Mouse (Mus musculus) forebrain, embryonic 13.5 days (tissue): ENCODE data around the gene Pus3. TPM values are rescaled to one million over a fixed set of nuclear protein-coding genes. Genes with fewer than 3 reads are reported as not detected.

ENCODE experiments used
- ATAC-seq: fragments of 200-750 bp; cut with Nextera tagmentation; 2 replicates; pipeline ENCODE4 v1.8.0; 2017
- H3K27ac ChIP-seq: fragments of 300-500 bp; sonication (generic); 2 replicates; pipeline ENCODE4 v1.5.1; 2015; ENCODE audit warnings: inconsistent platforms, mild to moderate bottlenecking, moderate library complexity
- H3K27me3 ChIP-seq: fragments of 300-500 bp; sonication (generic); 2 replicates; pipeline ENCODE4 v1.6.1; 2015; ENCODE audit warnings: mild to moderate bottlenecking, inconsistent platforms
- H3K36me3 ChIP-seq: fragments of 300-500 bp; sonication (generic); 2 replicates; pipeline ENCODE4 v1.6.1; 2015; ENCODE audit warnings: mild to moderate bottlenecking, inconsistent platforms; ENCODE audit not compliant: poor library complexity, severe bottlenecking
- H3K4me1 ChIP-seq: fragments of 300-500 bp; sonication (generic); 2 replicates; pipeline ENCODE4 v1.6.1; 2015; ENCODE audit warnings: inconsistent platforms
- H3K4me2 ChIP-seq: fragments of 300-500 bp; sonication (generic); 2 replicates; pipeline ENCODE4 v1.6.1; 2015; ENCODE audit warnings: inconsistent platforms, mild to moderate bottlenecking, moderate library complexity
- H3K4me3 ChIP-seq: fragments of 300-500 bp; sonication (generic); 2 replicates; pipeline ENCODE4 v1.5.1; 2015; ENCODE audit warnings: mild to moderate bottlenecking, inconsistent platforms
- H3K9ac ChIP-seq: fragments of 300-500 bp; sonication (generic); 2 replicates; pipeline ENCODE4 v1.6.1; 2015; ENCODE audit warnings: mild to moderate bottlenecking, inconsistent platforms
- H3K9me3 ChIP-seq: fragments of 300-500 bp; sonication (generic); replicated peaks from 2 replicates; pipeline ENCODE4 v1.6.1; 2016; ENCODE audit warnings: inconsistent platforms
- WGBS: fragments of 180-500 bp; shearing (Covaris S2); methylation state at CpG from one replicate; pipeline ENCODE4 v1.1.7; 2015; 5-methylcytosine and 5-hydroxymethylcytosine counted together
- polyA plus RNA-seq: library from polyadenylated mRNA; unstranded; fragments of >200 nt; fragmentation: Nextera tagmentation; extraction: Ambion mirVana; gene quantifications from 2 replicates; pipeline ENCODE4 v1.2.1, GENCODE M21; 2015

Pus3 gene
- polyA plus RNA-seq, 1 experiment from 2014 or later = 20.0 TPM

DNA sequence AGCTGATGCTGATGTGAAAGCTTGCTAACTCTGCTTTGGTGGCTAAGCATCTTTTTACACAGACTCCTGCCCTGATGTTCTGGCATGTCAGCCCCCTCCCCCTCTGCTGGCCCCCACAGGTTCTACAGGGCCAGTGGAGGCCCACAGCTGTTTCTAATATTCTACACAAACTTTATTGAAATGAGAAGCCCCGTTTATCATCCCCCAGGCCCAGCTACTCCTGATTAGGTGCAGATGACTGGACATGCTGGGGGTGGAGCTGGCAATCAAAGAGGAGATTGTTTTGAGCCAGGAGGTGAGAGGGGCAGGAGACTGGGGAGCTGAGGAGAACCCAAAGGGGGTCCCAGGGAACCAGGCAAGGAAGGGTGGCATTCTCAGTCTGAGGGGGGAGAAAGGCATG, 28.6 kb upstream of the Pus3 start:
- Histone ChIP-seq H3K36me3 (no peaks in the 10 kb centered on the region), H3K4me1 (peaks cover 1% of the 10 kb centered on the region; the same call in 1 of the 2 replicates), H3K9ac (no peak overlapping the region), H3K4me3 (no peak overlapping the region), H3K27ac (no peak overlapping the region), H3K4me2 (no peak overlapping the region), H3K27me3 (no peaks in the 10 kb centered on the region), H3K9me3 (no peaks in the 10 kb centered on the region)
- ATAC-seq = no peak
- WGBS = 7% methylated on average over 1 of the region's 1 CpGs

DNA sequence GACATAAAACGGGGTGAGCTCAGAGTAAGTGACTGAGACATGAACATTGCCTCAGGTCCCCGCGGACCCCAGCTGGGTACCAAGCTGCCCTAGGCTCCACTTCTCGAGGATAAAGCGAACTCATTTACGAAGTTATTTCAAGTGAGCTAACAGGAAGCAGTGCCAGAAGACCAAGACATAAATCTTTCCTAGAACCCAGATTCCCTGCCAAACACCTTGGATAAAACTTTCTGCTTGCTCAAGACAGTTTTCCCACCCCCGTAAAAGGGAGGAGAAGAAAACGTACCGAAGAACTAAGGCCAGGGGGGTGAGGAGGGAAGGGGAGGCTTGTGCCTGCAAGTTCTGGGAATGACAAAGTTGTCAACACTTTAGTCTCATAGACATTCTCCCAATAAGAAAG, 25.1 kb upstream of the Pus3 start:
- Histone ChIP-seq H3K4me3 (no peak overlapping the region), H3K27me3 (no peaks in the 10 kb centered on the region), H3K27ac (no peak overlapping the region), H3K4me1 (peaks cover 3% of the 10 kb centered on the region; the same call in 1 of the 2 replicates), H3K9ac (no peak overlapping the region), H3K36me3 (no peaks in the 10 kb centered on the region), H3K9me3 (no peaks in the 10 kb centered on the region), H3K4me2 (no peak overlapping the region)
- 80% methylated on average over 9 of the region's 9 CpGs for WGBS
- no peak for ATAC-seq

DNA sequence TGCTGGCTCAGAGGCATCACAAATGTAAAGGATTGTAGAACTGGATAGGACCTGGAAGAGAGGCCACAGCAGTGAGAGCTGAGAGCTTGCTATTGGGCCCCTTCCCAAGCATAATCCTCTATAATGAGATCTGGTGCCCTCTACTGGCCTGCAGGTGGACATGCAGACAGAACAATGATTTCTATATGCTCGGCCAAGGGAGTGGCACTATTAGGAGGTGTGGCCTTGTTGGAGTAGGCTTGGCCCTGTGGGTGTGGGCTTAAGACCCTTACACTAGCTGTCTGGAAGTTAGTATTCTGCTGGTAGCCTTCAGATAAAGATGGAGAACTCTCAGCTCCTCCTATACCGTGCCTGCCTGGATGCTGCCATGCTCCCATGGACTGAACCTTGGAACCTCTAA, 23.3 kb upstream of the Pus3 start:
- Histone ChIP-seq H3K9me3 (no peaks in the 10 kb centered on the region), H3K36me3 (no peaks in the 10 kb centered on the region), H3K27ac (no peak overlapping the region), H3K9ac (no peak overlapping the region), H3K4me1 (peaks cover 3% of the 10 kb centered on the region; the same call in 1 of the 2 replicates), H3K27me3 (no peaks in the 10 kb centered on the region), H3K4me3 (no peak overlapping the region), H3K4me2 (no peak overlapping the region)
- ATAC-seq = peak; percentile 91
- 9% methylated on average over 2 of the region's 2 CpGs for WGBS

DNA sequence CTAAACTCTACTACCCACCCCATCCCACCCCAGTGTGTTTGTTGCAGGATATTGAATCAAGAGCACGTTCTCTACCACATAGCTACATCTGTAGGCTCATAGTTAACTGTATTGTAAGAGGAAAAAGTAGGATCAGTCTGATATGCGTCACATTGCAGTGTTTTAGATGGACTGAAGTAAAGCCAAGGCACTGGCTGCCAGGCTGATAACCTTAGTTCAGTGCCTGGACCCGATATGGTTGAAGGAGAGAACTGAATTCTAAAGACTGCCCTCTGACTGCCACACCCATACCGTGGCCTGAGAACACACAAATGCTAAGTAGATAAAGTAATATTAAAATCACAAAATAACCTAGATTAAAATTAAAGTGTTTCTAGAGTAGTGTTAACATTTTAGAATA, 22.5 kb upstream of the Pus3 start:
- Histone ChIP-seq H3K9me3 (no peaks in the 10 kb centered on the region), H3K4me1 (peaks cover 3% of the 10 kb centered on the region; the same call in 1 of the 2 replicates), H3K9ac (no peak overlapping the region), H3K4me3 (no peak overlapping the region), H3K36me3 (no peaks in the 10 kb centered on the region), H3K4me2 (no peak overlapping the region), H3K27me3 (no peaks in the 10 kb centered on the region), H3K27ac (no peak overlapping the region)
- WGBS = 72% methylated on average over 4 of the region's 4 CpGs
- no peak for ATAC-seq

DNA sequence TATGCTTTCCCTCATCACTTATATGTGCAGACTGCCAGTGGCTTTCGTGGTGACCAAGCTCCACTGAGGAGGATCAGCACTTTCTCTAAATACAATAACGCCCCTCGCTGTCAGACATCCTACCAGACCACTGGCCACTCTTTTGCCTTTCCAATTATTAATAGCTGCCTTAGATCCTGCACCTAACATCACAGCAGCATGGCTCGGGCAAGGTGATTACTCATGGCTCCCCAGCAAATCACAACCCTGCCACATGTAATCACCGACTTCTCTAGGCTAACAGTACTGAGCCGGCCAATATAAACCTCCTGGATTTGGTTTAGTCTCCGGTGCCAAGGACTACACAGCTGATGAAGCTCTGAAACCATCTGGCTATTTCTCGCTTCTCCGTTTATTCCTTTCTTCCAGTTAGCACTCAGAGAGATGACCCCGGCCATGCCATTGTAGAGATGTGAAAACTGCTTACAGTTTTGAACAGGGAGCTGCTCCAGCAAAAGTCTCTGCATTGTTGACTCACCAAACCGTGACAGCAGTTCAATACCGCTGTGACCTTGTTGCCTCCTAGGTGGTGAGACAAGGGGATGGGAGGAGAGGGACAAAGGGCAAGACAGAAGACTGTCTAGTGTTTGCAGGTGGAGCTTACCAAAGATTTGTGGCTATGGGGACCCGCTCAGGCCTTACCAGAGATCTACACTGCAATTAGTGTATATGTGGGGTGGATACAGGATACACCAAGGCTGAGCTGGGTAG, 19.2 kb upstream of the Pus3 start:
- no peak for ATAC-seq
- Histone ChIP-seq H3K9me3 (no peaks in the 10 kb centered on the region), H3K36me3 (no peaks in the 10 kb centered on the region; the same call in 1 of the 2 replicates), H3K4me2 (no peak overlapping the region), H3K4me1 (peaks cover 3% of the 10 kb centered on the region; the same call in 1 of the 2 replicates), H3K27ac (no peak overlapping the region), H3K9ac (no peak overlapping the region), H3K27me3 (no peaks in the 10 kb centered on the region), H3K4me3 (no peak overlapping the region)
- WGBS = 85% methylated on average over 13 of the region's 13 CpGs

DNA sequence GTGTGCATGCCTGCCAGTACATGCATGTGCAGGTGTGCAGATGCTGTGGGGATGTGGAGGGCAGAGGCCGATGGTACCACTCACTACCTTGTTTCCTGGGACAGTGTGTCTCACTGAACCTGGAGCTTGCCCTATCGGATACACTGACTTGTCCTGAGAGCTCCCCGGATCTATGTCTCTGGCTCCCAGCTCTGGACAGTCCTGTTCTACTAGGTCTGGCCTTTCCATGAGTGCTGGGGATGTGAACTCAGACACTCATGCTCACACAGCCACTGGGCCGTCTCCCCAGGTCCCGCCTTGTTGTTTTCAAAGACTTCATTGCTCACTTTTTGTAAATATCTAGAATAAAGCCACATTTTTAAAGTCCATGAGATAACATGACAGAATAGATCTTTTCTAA, 17.4 kb upstream of the Pus3 start:
- Histone ChIP-seq H3K4me1 (no peaks in the 10 kb centered on the region; the same call in 1 of the 2 replicates), H3K4me2 (no peak overlapping the region), H3K27ac (no peak overlapping the region), H3K36me3 (peaks cover 9% of the 10 kb centered on the region; the same call in 1 of the 2 replicates), H3K4me3 (no peak overlapping the region), H3K9me3 (no peaks in the 10 kb centered on the region), H3K27me3 (no peaks in the 10 kb centered on the region), H3K9ac (no peak overlapping the region)
- peak; percentile 36 for ATAC-seq
- 82% methylated on average over 5 of the region's 5 CpGs for whole genome bisulfite sequencing

DNA sequence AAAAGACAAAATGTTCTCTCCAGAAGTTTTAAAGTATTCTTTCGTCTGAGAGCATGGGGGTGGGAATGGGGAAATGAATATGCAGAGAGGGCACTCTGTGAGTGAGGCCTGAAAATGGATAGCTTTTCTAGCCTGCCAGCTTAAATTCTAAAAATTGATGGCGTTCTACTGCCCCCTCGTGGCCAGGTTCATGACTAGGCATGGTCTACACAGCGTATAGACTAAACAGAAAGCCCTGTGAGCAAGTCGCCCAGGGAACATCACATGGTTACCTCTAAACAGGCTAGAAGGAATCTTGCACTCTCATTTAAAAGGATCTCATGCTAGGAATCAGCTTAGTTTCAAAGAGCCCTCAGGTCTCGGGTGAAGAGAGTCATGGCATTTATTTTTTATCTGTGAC, 16.9 kb upstream of the Pus3 start:
- 6% methylated on average over 6 of the region's 6 CpGs for WGBS
- no peak overlapping the region for H3K27ac ChIP-seq
- peaks cover 12% of the 10 kb centered on the region; the same call in 1 of the 2 replicates for H3K36me3 ChIP-seq
- H3K9me3 ChIP-seq = no peaks in the 10 kb centered on the region
- no peak overlapping the region for H3K4me2 ChIP-seq
- no peak overlapping the region for H3K9ac ChIP-seq
- no peaks in the 10 kb centered on the region for H3K27me3 ChIP-seq
- H3K4me1 ChIP-seq = no peaks in the 10 kb centered on the region; the same call in 1 of the 2 replicates
- peak; percentile 89 for ATAC-seq
- no peak overlapping the region for H3K4me3 ChIP-seq

DNA sequence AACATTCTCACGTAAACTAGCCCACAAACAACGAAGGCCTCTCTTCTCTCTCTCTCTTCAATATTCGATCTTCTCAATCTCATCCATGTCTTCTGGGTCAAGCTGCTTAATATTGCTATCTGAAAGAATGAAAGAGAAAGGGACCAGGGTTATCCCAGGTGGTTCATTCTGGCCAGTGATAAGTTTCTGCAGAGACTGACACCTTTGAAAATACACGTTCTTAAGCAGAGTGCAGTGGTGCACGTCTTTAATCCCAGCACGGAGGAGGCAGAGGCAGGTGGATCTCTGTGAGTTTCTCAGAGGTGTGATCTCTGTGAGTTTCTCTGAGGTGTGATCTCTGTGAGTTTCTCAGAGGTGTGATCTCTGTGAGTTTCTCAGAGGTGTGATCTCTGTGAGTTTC, 16.5 kb upstream of the Pus3 start:
- 77% methylated on average over 6 of the region's 6 CpGs for WGBS
- H3K4me2 ChIP-seq = no peak overlapping the region
- H3K27ac ChIP-seq = no peak overlapping the region
- no peaks in the 10 kb centered on the region for H3K27me3 ChIP-seq
- no peak overlapping the region for H3K9ac ChIP-seq
- no peak overlapping the region for H3K4me3 ChIP-seq
- H3K9me3 ChIP-seq = no peaks in the 10 kb centered on the region
- no peak for ATAC-seq
- no peaks in the 10 kb centered on the region; the same call in 1 of the 2 replicates for H3K4me1 ChIP-seq
- peaks cover 16% of the 10 kb centered on the region; the same call in 1 of the 2 replicates for H3K36me3 ChIP-seq

DNA sequence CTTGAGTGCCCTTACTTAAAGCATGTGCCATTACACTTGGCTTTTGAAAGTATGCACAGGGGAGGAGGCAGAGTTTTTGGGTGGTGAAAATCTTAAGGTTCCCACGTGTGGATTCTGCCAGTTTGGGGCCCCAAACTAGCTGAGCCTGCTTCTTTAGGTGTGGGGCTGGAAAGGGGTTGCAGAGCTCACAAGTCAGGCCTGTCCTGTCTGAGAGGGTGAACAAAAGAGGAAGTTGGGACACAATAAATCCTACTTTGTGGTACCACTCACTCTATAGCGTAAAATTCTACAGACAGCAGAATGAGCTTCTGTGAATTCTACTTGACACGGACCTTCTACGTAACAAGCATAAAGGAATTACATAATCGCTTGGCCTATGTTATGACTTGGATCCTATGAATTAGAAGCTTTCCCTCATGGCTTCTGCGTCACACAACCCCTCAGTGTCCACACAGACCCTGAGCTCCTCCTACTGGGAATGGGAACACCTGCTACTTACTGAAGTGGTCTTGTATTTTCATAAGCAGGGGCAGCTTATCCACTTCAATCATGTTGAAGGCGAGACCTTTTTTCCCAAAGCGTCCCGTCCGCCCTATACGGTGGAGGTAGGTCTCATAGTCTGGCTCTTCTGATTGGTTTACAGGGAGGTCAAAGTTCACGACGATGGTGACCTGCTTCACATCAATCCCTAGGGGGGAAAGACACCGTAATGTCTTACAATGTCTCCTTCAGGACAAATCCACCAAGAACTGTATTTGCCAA, 15.1 kb upstream of the Pus3 start:
- Histone ChIP-seq H3K9ac (no peak overlapping the region), H3K4me3 (no peak overlapping the region), H3K4me1 (no peaks in the 10 kb centered on the region; the same call in 1 of the 2 replicates), H3K27ac (no peak overlapping the region), H3K4me2 (no peak overlapping the region), H3K27me3 (no peaks in the 10 kb centered on the region), H3K9me3 (no peaks in the 10 kb centered on the region), H3K36me3 (peaks cover 17% of the 10 kb centered on the region; the same call in 1 of the 2 replicates)
- 86% methylated on average over 14 of the region's 14 CpGs for WGBS
- ATAC-seq = no peak

DNA sequence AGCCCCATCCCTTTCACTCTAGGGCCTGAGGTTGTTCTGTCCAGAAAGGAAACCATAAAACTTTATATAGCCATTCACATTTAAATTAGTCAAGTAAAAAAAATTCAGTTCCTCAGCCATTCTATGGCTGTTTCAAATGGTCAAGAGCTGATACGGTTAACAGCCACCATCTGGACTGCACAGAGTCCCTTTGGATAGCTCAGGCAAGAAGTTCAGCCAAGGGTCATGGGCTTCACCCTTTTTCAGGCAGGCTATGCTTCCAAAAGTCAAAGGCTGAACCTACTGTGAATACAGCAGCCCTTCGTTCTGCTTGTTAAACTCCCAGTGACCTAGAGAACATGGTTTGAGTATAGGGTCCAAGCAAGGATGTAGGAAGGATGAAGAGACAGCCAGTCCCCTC, 13.7 kb upstream of the Pus3 start:
- WGBS = 83% methylated on average over 2 of the region's 2 CpGs
- peaks cover 19% of the 10 kb centered on the region; the same call in 1 of the 2 replicates for H3K36me3 ChIP-seq
- H3K9me3 ChIP-seq = no peaks in the 10 kb centered on the region
- no peaks in the 10 kb centered on the region for H3K4me1 ChIP-seq
- no peak overlapping the region for H3K27ac ChIP-seq
- no peaks in the 10 kb centered on the region for H3K27me3 ChIP-seq
- ATAC-seq = no peak
- no peak overlapping the region for H3K4me2 ChIP-seq
- no peak overlapping the region for H3K9ac ChIP-seq
- no peak overlapping the region for H3K4me3 ChIP-seq

DNA sequence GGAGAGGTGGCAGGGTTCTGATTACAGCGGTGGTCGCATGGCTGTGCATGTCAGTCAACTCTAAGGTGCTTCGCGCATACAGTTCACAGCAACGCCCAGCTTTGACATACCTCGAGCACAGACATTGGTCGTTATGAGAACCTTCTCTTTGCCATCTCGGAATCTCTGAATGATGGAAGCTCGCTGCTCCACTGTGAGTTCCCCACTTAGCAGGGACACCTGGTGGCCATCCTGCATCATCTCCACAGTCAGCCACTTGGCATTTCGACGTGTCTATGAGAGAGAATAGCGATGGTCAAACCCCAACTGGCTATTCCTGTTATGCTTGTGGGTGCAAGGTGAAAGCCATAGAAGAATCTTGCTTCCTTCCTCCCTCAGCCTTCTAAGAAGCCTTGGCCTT, 12.7 kb upstream of the Pus3 start:
- Histone ChIP-seq H3K9ac (no peak overlapping the region), H3K9me3 (no peaks in the 10 kb centered on the region), H3K4me3 (no peak overlapping the region), H3K4me1 (no peaks in the 10 kb centered on the region), H3K27me3 (no peaks in the 10 kb centered on the region), H3K4me2 (no peak overlapping the region), H3K27ac (no peak overlapping the region), H3K36me3 (peaks cover 20% of the 10 kb centered on the region; the same call in 1 of the 2 replicates)
- 72% methylated on average over 12 of the region's 12 CpGs for WGBS
- no peak for ATAC-seq

DNA sequence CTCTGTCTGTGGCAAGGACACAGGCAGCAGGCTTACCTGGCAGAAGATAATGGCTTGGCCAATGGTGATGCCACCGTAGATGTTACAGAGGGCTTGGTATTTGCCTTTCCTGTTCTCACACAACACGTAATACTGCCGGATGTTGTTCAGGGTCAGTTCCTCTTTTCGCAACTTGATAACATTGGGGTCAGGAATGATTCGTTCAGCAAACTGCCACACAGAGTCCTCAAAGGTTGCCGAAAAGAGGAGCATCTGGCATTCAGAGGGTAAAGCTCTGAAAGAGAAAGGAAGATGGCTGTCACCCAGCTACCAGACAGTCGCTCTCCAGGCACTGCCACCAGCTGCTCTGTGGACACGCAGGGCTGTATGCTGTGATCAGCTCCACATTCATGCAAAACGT, 11.7 kb upstream of the Pus3 start:
- Histone ChIP-seq H3K27me3 (no peaks in the 10 kb centered on the region), H3K27ac (no peak overlapping the region), H3K4me1 (no peaks in the 10 kb centered on the region), H3K4me2 (no peak overlapping the region), H3K36me3 (peaks cover 27% of the 10 kb centered on the region), H3K9ac (no peak overlapping the region), H3K4me3 (no peak overlapping the region), H3K9me3 (no peaks in the 10 kb centered on the region)
- ATAC-seq = no peak
- WGBS = 87% methylated on average over 9 of the region's 9 CpGs
